Mouse (Mus musculus) midbrain, postnatal 0 days (tissue): ENCODE measurements around the gene Ccnb1. TPM values are rescaled to one million over a fixed set of nuclear protein-coding genes. Genes with fewer than 3 reads are reported as not detected.

Experiments
- ATAC-seq: fragments of 200-750 bp; cut with Nextera tagmentation; 2 replicates; pipeline ENCODE4 v1.8.0; 2017; ENCODE audit warnings: moderate number of reproducible peaks, mild to moderate bottlenecking, moderate TSS enrichment, moderate library complexity; ENCODE audit not compliant: low FRiP score
- DNase-seq: peaks from one replicate; pipeline ENCODE4 v3.0.0-alpha.2; 2015; ENCODE audit warnings: low spot score
- H3K27ac ChIP-seq: fragments of 300-500 bp; sonication (generic); 2 replicates; pipeline ENCODE4 v1.5.1; 2014; ENCODE audit warnings: low read depth, mild to moderate bottlenecking, low read length, mixed read lengths
- H3K27me3 ChIP-seq: fragments of 300-500 bp; sonication (generic); 2 replicates; pipeline ENCODE4 v1.6.1; 2014; ENCODE audit warnings: low read length, control low read depth, mixed read lengths; ENCODE audit not compliant: insufficient read depth
- H3K36me3 ChIP-seq: fragments of 300-500 bp; sonication (generic); 2 replicates; pipeline ENCODE4 v1.6.1; 2014; ENCODE audit warnings: low read length, control low read depth, mixed read lengths; ENCODE audit not compliant: insufficient read depth
- H3K4me1 ChIP-seq: fragments of 300-500 bp; sonication (generic); 2 replicates; pipeline ENCODE4 v1.6.1; 2014; ENCODE audit warnings: mild to moderate bottlenecking, control low read depth, antibody characterized with exemption, low read length, mixed read lengths; ENCODE audit not compliant: insufficient read depth
- H3K4me2 ChIP-seq: fragments of 300-500 bp; sonication (generic); 2 replicates; pipeline ENCODE4 v1.6.1; 2014; ENCODE audit warnings: low read depth, mild to moderate bottlenecking, low read length, mixed read lengths; ENCODE audit not compliant: poor library complexity, severe bottlenecking
- H3K4me3 ChIP-seq: fragments of 300-500 bp; sonication (generic); 2 replicates; pipeline ENCODE4 v1.5.1; 2014; ENCODE audit warnings: low read depth, mild to moderate bottlenecking, low read length, moderate library complexity
- H3K9ac ChIP-seq: fragments of 300-500 bp; sonication (generic); replicated peaks from 2 replicates; pipeline ENCODE4 v1.6.1; 2014; ENCODE audit warnings: mild to moderate bottlenecking, low read length, moderate library complexity, mixed read lengths; ENCODE audit not compliant: poor library complexity, severe bottlenecking
- H3K9me3 ChIP-seq: fragments of 300-500 bp; sonication (generic); 2 replicates; pipeline ENCODE4 v1.6.1; 2016; ENCODE audit warnings: low read length, control low read depth
- CTCF ChIP-seq: IDR thresholded peaks from 2 replicates; pipeline ENCODE4 v1.5.1; 2016; ENCODE audit warnings: antibody characterized with exemption, mild to moderate bottlenecking
- WGBS: fragments of 180-500 bp; shearing (Covaris S2); extraction: QIAGEN DNeasy Blood & Tissue Kit; methylation state at CpG from one replicate; pipeline ENCODE4 v1.1.7; 2014; 5-methylcytosine and 5-hydroxymethylcytosine counted together
- polyA plus RNA-seq: library from polyadenylated mRNA; unstranded; fragments of >200 nt; fragmentation: Nextera tagmentation; extraction: Ambion mirVana; gene quantifications from 2 replicates; pipeline ENCODE4 v1.2.1, GENCODE M21; 2015
- total RNA-seq: library from RNA; depleted of rRNA; stranded (reverse); fragments of >200 nt; gene quantifications from 2 replicates; pipeline ENCODE4 v1.2.3, GENCODE M21; 2014

Ccnb1 gene
- total and polyA plus RNA-seq, 2 experiments from 2014 or later, result 11.7 to 22.5 TPM

DNA sequence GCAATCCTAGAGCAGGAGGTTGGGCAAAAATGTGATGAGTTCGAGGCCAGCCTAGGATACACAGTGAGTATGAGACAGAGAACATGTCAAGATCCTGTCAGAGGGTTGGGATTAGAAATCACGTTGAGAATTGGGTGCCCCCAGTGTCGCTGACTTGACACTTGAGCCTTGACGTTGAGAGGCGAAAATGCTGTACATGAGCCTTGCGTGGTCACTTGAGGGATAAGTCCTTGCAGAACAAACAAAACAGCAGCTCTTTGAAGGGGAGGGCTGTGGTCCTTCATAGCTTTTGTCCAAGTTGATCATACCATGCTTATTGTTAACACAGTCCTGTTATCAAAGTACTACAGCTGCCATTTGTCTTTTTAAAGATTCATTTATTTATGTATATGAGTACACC, 9.7 kb downstream of the Ccnb1 start:
- Histone ChIP-seq H3K9ac (no peak overlapping the region), H3K27ac (no peak overlapping the region), H3K4me1 (no peaks in the 10 kb centered on the region; the same call in 1 of the 2 replicates), H3K36me3 (no peaks in the 10 kb centered on the region), H3K9me3 (no peaks in the 10 kb centered on the region), H3K4me3 (no peak overlapping the region), H3K27me3 (no peaks in the 10 kb centered on the region), H3K4me2 (no peak overlapping the region)
- WGBS, result 65% methylated on average over 6 of the region's 6 CpGs
- DNase-seq (no peak), ATAC-seq (0 out of 2 replicates have a peak, but pooled peaks have one; percentile 1)
- TF ChIP-seq CTCF, result no peak

DNA sequence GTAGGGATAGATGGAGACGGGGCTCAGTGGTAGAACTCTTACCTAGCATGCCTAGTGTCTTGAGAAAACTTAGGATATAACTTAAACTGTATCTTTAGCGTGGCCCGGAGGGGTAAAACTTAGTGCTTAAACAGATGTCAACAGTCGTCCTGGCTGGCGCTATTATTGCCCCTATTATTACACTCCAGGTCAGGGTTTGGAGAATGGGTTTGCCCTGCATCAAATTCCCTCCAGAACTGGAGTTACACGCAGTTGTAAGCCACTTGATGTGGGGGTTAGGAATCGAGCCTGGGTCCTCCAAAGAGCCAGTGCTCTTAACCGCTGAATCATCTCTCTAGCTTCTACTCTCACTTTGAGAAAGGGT, 10.3 kb downstream of the Ccnb1 start:
- no peaks in the 10 kb centered on the region for H3K36me3 ChIP-seq
- ATAC-seq (peak; percentile 22; the same call in 1 of the 2 replicates), DNase-seq (no peak)
- peak overlapping the region; percentile 99 for H3K4me2 ChIP-seq
- no peaks in the 10 kb centered on the region; the same call in 1 of the 2 replicates for H3K4me1 ChIP-seq
- peak overlapping the region; percentile 72 for H3K4me3 ChIP-seq
- H3K27me3 ChIP-seq, result no peaks in the 10 kb centered on the region
- 8% methylated on average over 8 of the region's 8 CpGs for WGBS
- no peak overlapping the region for H3K9ac ChIP-seq
- TF ChIP-seq CTCF, result no peak
- H3K27ac ChIP-seq, result no peak overlapping the region
- no peaks in the 10 kb centered on the region for H3K9me3 ChIP-seq

DNA sequence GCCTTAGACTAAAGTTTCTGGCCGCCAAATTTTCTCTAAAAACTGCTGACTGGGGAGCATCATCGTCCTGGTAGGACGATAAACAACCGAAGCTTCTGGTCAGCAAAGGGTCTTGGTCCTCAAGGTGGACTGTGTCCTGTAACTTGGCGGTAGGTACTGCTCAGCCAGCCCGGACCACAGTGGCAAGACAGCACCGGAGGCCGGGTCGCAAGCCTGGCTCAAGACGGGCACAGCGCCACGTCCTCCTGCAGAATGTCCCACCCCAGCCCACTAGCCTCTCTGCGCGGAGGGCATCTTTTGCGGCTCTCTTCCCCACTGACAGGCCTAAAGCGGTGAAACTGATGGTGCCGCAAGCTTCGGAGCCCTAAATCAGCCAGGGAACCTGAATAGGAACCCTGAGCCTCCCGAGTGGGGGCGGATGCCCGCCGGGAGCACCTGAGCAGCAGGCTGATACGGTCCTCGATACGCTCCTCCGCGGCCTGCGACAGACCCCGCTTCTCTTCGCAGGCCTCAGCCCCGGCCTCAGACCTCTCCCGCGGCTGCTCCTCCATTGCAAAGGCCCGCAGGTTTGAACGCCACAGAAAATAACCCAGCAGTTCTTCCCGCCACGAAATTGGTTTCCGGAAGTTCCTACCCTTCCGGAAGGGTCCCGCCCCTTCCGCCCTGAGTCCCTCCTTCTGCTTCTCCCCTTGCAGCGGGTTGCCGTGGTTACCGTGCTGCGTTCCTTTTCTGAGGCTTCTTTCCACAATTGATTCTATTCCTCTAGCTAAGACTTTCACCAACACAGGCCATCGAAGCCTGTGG, 10.9 kb downstream of the Ccnb1 start, which contains the start of gene Cenph:
Gene Cenph (minus strand): TSS at position 648 of the 804 bp plus-strand sequence.
- H3K36me3 ChIP-seq, result no peaks in the 10 kb centered on the region
- no peaks in the 10 kb centered on the region; the same call in 1 of the 2 replicates for H3K4me1 ChIP-seq
- H3K27me3 ChIP-seq, result no peaks in the 10 kb centered on the region
- TF ChIP-seq CTCF, result no peak
- H3K27ac ChIP-seq, result no peak within 1 kb of the TSS
- peak within 1 kb of the TSS; percentile 72 for H3K4me3 ChIP-seq
- under 1% methylated on average over 46 of the region's 46 CpGs for WGBS
- H3K9me3 ChIP-seq, result no peaks in the 10 kb centered on the region
- DNase-seq (peak; percentile 92), ATAC-seq (peak; percentile 92)
- no peak within 1 kb of the TSS for H3K9ac ChIP-seq
- H3K4me2 ChIP-seq, result peak within 1 kb of the TSS; percentile 99

DNA sequence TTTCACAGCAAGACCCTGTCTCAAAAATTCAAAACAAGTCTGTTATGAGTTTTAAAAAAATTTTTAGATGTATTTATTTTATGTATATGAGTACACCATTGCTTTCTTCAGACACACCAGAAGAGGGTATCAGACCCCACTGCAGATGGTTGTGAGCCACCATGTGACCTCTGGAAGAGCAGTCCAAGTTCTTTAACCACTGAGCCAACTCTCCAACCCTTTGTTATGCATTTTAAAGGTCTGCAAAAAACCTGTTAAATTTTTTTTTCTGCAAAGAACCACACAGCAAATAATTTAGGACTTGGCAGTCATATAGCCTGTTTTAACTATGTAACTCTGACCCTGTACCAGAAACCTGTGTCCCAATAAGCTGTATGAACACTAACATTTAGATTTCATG, 11.7 kb downstream of the Ccnb1 start:
- DNase-seq (no peak), ATAC-seq (no peak)
- Histone ChIP-seq H3K9me3 (no peaks in the 10 kb centered on the region), H3K4me2 (no peak overlapping the region), H3K36me3 (no peaks in the 10 kb centered on the region), H3K4me1 (no peaks in the 10 kb centered on the region; the same call in 1 of the 2 replicates), H3K27me3 (no peaks in the 10 kb centered on the region), H3K27ac (no peak overlapping the region), H3K9ac (no peak overlapping the region), H3K4me3 (no peak overlapping the region)
- no peak for TF ChIP-seq CTCF

DNA sequence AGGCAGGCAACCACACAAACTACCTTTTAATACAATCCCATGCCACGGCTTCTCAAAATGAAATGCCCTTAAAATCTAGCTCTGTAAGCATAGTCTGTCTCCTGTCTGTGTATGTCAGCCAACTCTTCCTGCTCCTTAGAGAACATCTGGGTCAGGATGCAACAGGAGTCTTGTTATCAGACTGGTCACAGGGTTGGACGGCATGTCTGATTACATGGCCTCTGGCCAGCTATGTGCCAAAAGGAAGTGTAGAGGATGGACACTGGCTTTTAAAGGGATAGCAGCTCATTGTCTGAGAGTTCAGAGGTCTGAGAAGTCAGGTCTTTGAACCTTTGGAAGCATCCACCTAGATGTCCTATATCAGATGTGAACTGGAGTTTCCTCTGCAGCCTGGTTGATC, 31.0 kb downstream of the Ccnb1 start:
- WGBS, result 95% methylated on average over 2 of the region's 2 CpGs
- Histone ChIP-seq H3K4me2 (no peak overlapping the region), H3K4me3 (no peak overlapping the region), H3K9ac (no peak overlapping the region), H3K4me1 (no peaks in the 10 kb centered on the region), H3K27me3 (no peaks in the 10 kb centered on the region), H3K9me3 (no peaks in the 10 kb centered on the region), H3K36me3 (no peaks in the 10 kb centered on the region), H3K27ac (no peak overlapping the region)
- ATAC-seq (no peak), DNase-seq (no peak)
- TF ChIP-seq CTCF, result no peak

DNA sequence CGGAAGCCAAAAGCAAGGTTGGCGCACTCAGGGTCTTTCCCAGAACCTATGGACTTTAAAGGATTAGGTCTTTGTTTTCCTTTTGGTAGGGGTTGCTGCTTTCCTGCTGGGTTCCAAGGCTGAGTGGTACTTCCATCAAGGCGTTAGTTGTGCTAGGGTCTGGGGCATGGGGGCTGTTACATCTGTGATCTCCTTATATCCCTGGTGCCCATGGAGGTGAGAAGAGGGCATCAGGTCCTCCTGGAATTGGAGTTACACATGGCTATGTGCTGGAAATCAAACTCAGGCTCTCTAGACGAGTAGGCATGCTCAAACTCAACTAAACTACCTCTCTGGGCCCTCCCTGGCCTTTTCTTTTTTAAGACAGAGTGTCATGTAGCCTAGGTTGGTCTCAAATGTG, 32.2 kb downstream of the Ccnb1 start:
- no peak for TF ChIP-seq CTCF
- DNase-seq, result no peak
- 66% methylated on average over 4 of the region's 4 CpGs for WGBS

More for the DNA sequence above, 32.2 kb downstream of the Ccnb1 start:
- H3K27ac ChIP-seq, result no peak overlapping the region
- H3K9me3 ChIP-seq, result no peaks in the 10 kb centered on the region
- no peak overlapping the region for H3K9ac ChIP-seq
- H3K4me3 ChIP-seq, result no peak overlapping the region
- H3K27me3 ChIP-seq, result no peaks in the 10 kb centered on the region
- H3K36me3 ChIP-seq, result no peaks in the 10 kb centered on the region
- no peaks in the 10 kb centered on the region for H3K4me1 ChIP-seq
- ATAC-seq, result no peak
- H3K4me2 ChIP-seq, result no peak overlapping the region
